Mouse (Mus musculus): ENCODE measurements around the gene Bmpr2.

GRCm38 (mm10) chr1:59897147-59897798 is 134.1 kb downstream of the Bmpr2 start:
- TF ChIP-seq POLR2A (IDR thresholded peaks at IDR 0.05; ENCODE audit: insufficient read depth, low read depth, low read length) (no peak), CTCF (IDR thresholded peaks at IDR 0.05) (no peak)

Measured in heart, adult 2 months (tissue).